ENCODE assay signal across 22 mouse cellular contexts in genomic region chr2:77871146-77871545, GRCm38 (mm10). TPM values are rescaled to one million over a fixed set of nuclear protein-coding genes. Genes with fewer than 3 reads are reported as not detected.
DNase-seq lines count a peak whose midpoint lies in the region; ATAC-seq and TF ChIP-seq lines count a peak whose summit lies in the region.
"Had no signal": no experiment of that assay in that cellular context is flagged by ENCODE, and none has a peak within 500 bp of the region (broad histone marks: within the 10 kb centered on the region; RNA-seq: fewer than 3 reads in every experiment).

No protein-coding gene starts in this region.

- no peaks in the 10 kb centered on the region for H3K27me3 ChIP-seq in midbrain, embryonic 11.5 days (ENCODE audit: control insufficient read depth, insufficient read depth, low read length)
- H3K27me3 ChIP-seq: embryonic facial prominence, embryonic 13.5 days; embryonic facial prominence, embryonic 15.5 days; forebrain, embryonic 12.5 days had no signal

- H3K4me1 ChIP-seq in midbrain, embryonic 11.5 days (ENCODE audit: control insufficient read depth, insufficient read depth, low read length): no peaks in the 10 kb centered on the region
- H3K4me1 ChIP-seq: embryonic facial prominence, embryonic 13.5 days; embryonic facial prominence, embryonic 15.5 days; forebrain, embryonic 10.5 days; forebrain, embryonic 12.5 days had no signal

- H3K4me3 ChIP-seq in midbrain, embryonic 11.5 days (ENCODE audit: low read depth, low read length): no peak overlapping the region
- no peak overlapping the region for H3K4me3 ChIP-seq in left cerebral cortex, adult 2 months
- H3K4me3 ChIP-seq: embryonic facial prominence, embryonic 13.5 days; embryonic facial prominence, embryonic 15.5 days; erythroblast, embryonic 14.5 days; forebrain, embryonic 10.5 days; forebrain, embryonic 12.5 days had no signal

- no peak for ATAC-seq in midbrain, embryonic 11.5 days (ENCODE audit: low FRiP score)
- ATAC-seq: forebrain, embryonic 14.5 days; forebrain, embryonic 16.5 days had no signal

- no peak overlapping the region for H3K27ac ChIP-seq in midbrain, embryonic 11.5 days (ENCODE audit: low read depth, low read length)
- H3K27ac ChIP-seq in left cerebral cortex, adult 2 months: no peak overlapping the region
- H3K27ac ChIP-seq: embryonic facial prominence, embryonic 13.5 days; embryonic facial prominence, embryonic 15.5 days; forebrain, embryonic 10.5 days; forebrain, embryonic 12.5 days had no signal

- intact Hi-C loops in left cerebral cortex, adult 2 months (cut with DNase I): no loop called here

- no peak overlapping the region for H3K9ac ChIP-seq in midbrain, embryonic 11.5 days (ENCODE audit: low read length)
- H3K9ac ChIP-seq: embryonic facial prominence, embryonic 13.5 days; embryonic facial prominence, embryonic 15.5 days; forebrain, embryonic 12.5 days had no signal

- H3K36me3 ChIP-seq in midbrain, embryonic 11.5 days (ENCODE audit: control insufficient read depth, insufficient read depth, low read length): no peaks in the 10 kb centered on the region
- H3K36me3 ChIP-seq: embryonic facial prominence, embryonic 13.5 days; embryonic facial prominence, embryonic 15.5 days; forebrain, embryonic 10.5 days; forebrain, embryonic 12.5 days had no signal

- H3K9me3 ChIP-seq in midbrain, embryonic 11.5 days (ENCODE audit: control insufficient read depth, low read length): no peaks in the 10 kb centered on the region
- H3K9me3 ChIP-seq: embryonic facial prominence, embryonic 13.5 days; embryonic facial prominence, embryonic 15.5 days; forebrain, embryonic 10.5 days; forebrain, embryonic 12.5 days had no signal

- no peak overlapping the region for H3K4me2 ChIP-seq in midbrain, embryonic 11.5 days
- H3K4me2 ChIP-seq: embryonic facial prominence, embryonic 13.5 days; embryonic facial prominence, embryonic 15.5 days; forebrain, embryonic 12.5 days had no signal

- no peak for TF ChIP-seq CTCF in left cerebral cortex, adult 2 months (IDR thresholded peaks at IDR 0.05)

- DNase-seq in 3T3-L1 (ENCODE audit: low read depth, low spot score): peak; percentile 74
- DNase-seq in c-Kit-negative CD71-positive TER-119-positive erythroid progenitor cells, embryonic 14.5 days (ENCODE audit: low read depth, low spot score): peak; percentile 9
- peak; percentile 30 for DNase-seq in forelimb bud, embryonic 11.5 days (ENCODE audit: low read depth, low spot score)
- no peak for DNase-seq in cerebellum, adult 9-11 months
- DNase-seq in midbrain, embryonic 11.5 days (ENCODE audit: low spot score, missing footprints): no peak
- DNase-seq in left cerebral cortex, adult 2 months (ENCODE audit: extremely low spot score in 1 of 2, low spot score in 2 of 2): no peak
- DNase-seq: adrenal gland, adult 8-10 months; adrenal gland, postnatal 14 days; cerebellum, adult 11 months; cerebellum, adult 18-20 months; cerebellum, adult 8-10 months; cerebellum, postnatal 10 days; cerebellum, postnatal 25 days; embryo, embryonic 11 days had no signal

RNA-seq across cellular contexts. Expression of gene Zfp385b, which starts 51.7 kb away (rescaled TPM):
- 1.7 and 2.3 TPM in 2 replicates for polyA plus RNA-seq in midbrain, embryonic 11.5 days (2014; fragmentation: Nextera tagmentation; extraction: Ambion mirVana)
- 10 to 100 TPM; 47.8 to 54.1 TPM for total RNA-seq in left cerebral cortex, adult 2 months (2021)
- total RNA-seq: MEL had no signal
- polyA plus RNA-seq: erythroblast, embryonic 14.5 days had no signal

Comparison
In these comparisons a context has a peak if more than half of its experiments do, and no peak if none do; other contexts are left out.
1. DNase-seq: peak in 3T3-L1 (single experiment), c-Kit-negative CD71-positive TER-119-positive erythroid progenitor cells, embryonic 14.5 days (single experiment) and forelimb bud, embryonic 11.5 days (single experiment); none in cerebellum, adult 9-11 months (single experiment), midbrain, embryonic 11.5 days (single experiment) and left cerebral cortex, adult 2 months (0 of 2).